Mouse (Mus musculus) stomach, embryonic 14.5 days (tissue): ENCODE measurements around the gene Ugt1a8. TPM values are rescaled to one million over a fixed set of nuclear protein-coding genes. Genes with fewer than 3 reads are reported as not detected.

Experiments
- ATAC-seq: fragments of 200-750 bp; cut with Nextera tagmentation; 2 replicates; pipeline ENCODE4 v1.8.0; 2017; ENCODE audit warnings: low read depth, moderate TSS enrichment; ENCODE audit not compliant: insufficient number of reproducible peaks, insufficient read depth, low FRiP score
- H3K27ac ChIP-seq: fragments of 300-500 bp; sonication (generic); 2 replicates; pipeline ENCODE4 v1.5.1; 2014; ENCODE audit warnings: mild to moderate bottlenecking, low read length, moderate library complexity, mixed read lengths
- H3K27me3 ChIP-seq: fragments of 300-500 bp; sonication (generic); 2 replicates; pipeline ENCODE4 v1.6.1; 2014; ENCODE audit warnings: low read length, control low read depth, mixed read lengths; ENCODE audit not compliant: control insufficient read depth, insufficient read depth
- H3K36me3 ChIP-seq: fragments of 300-500 bp; sonication (generic); 2 replicates; pipeline ENCODE4 v1.6.1; 2014; ENCODE audit warnings: mild to moderate bottlenecking, control low read depth, low read length, moderate library complexity, mixed read lengths; ENCODE audit not compliant: control insufficient read depth, insufficient read depth
- H3K4me1 ChIP-seq: fragments of 300-500 bp; sonication (generic); 2 replicates; pipeline ENCODE4 v1.6.1; 2014; ENCODE audit warnings: low read length, control low read depth, mixed read lengths; ENCODE audit not compliant: control insufficient read depth, insufficient read depth
- H3K4me2 ChIP-seq: fragments of 300-500 bp; sonication (generic); replicated peaks from 2 replicates; pipeline ENCODE4 v1.6.1; 2014; ENCODE audit warnings: low read depth, low read length, control low read depth
- H3K4me3 ChIP-seq: fragments of 300-500 bp; sonication (generic); 2 replicates; pipeline ENCODE4 v1.5.1; 2014; ENCODE audit warnings: low read depth, low read length, control low read depth
- H3K9ac ChIP-seq: fragments of 300-500 bp; sonication (generic); replicated peaks from 2 replicates; pipeline ENCODE4 v1.6.1; 2014; ENCODE audit warnings: low read depth, mild to moderate bottlenecking, control low read depth, low read length, moderate library complexity, mixed read lengths
- H3K9me3 ChIP-seq: fragments of 300-500 bp; sonication (generic); 2 replicates; pipeline ENCODE4 v1.6.1; 2016; ENCODE audit warnings: low read depth, low read length, control low read depth; ENCODE audit not compliant: control insufficient read depth
- WGBS: fragments of 180-500 bp; shearing (Covaris S2); extraction: QIAGEN DNeasy Blood & Tissue Kit; methylation state at CpG from one replicate; pipeline ENCODE4 v1.1.7; 2014; 5-methylcytosine and 5-hydroxymethylcytosine counted together
- polyA plus RNA-seq: library from polyadenylated mRNA; unstranded; fragments of >200 nt; fragmentation: Nextera tagmentation; extraction: Ambion mirVana; gene quantifications from 2 replicates; pipeline ENCODE4 v1.2.1, GENCODE M21; 2014

Ugt1a8 gene
- polyA plus RNA-seq, 1 experiment from 2014 or later, result not detected

- no peaks in the 10 kb centered on the region for H3K27me3 ChIP-seq
- H3K36me3 ChIP-seq, result peaks cover 60% of the 10 kb centered on the region
- no peak overlapping the region for H3K27ac ChIP-seq
- H3K4me2 ChIP-seq, result no peak overlapping the region
- no peak overlapping the region for H3K4me3 ChIP-seq
- 81% methylated on average over 10 of the region's 10 CpGs for WGBS
- no peak overlapping the region for H3K9ac ChIP-seq
- ATAC-seq, result no peak
- H3K9me3 ChIP-seq, result peaks cover 9% of the 10 kb centered on the region; the same call in 1 of the 2 replicates
- peaks cover 4% of the 10 kb centered on the region; the same call in 1 of the 2 replicates for H3K4me1 ChIP-seq
Observed at GRCm38 (mm10) chr1:88260604-88261377, 173.2 kb downstream of the Ugt1a8 start.

GRCm38 (mm10) chr1:88261706-88262105, 174.1 kb downstream of the Ugt1a8 start:
- Histone ChIP-seq H3K4me3 (no peak overlapping the region), H3K4me2 (no peak overlapping the region), H3K27me3 (no peaks in the 10 kb centered on the region), H3K4me1 (peaks cover 4% of the 10 kb centered on the region; the same call in 1 of the 2 replicates), H3K9ac (no peak overlapping the region), H3K27ac (no peak overlapping the region), H3K9me3 (no peaks in the 10 kb centered on the region; the same call in 1 of the 2 replicates), H3K36me3 (peaks cover 69% of the 10 kb centered on the region)
- no peak for ATAC-seq
- 84% methylated on average over 7 of the region's 7 CpGs for WGBS

GRCm38 (mm10) chr1:88262255-88262654, 174.6 kb downstream of the Ugt1a8 start:
- no peak overlapping the region for H3K4me2 ChIP-seq
- no peak overlapping the region for H3K9ac ChIP-seq
- peak; percentile 10 for ATAC-seq
- peaks cover 4% of the 10 kb centered on the region; the same call in 1 of the 2 replicates for H3K4me1 ChIP-seq
- WGBS, result 58% methylated on average over 4 of the region's 4 CpGs
- no peaks in the 10 kb centered on the region; the same call in 1 of the 2 replicates for H3K9me3 ChIP-seq
- H3K27me3 ChIP-seq, result no peaks in the 10 kb centered on the region
- H3K27ac ChIP-seq, result peak overlapping the region; percentile 0; the same call in 1 of the 2 replicates
- H3K36me3 ChIP-seq, result peaks cover 74% of the 10 kb centered on the region
- H3K4me3 ChIP-seq, result no peak overlapping the region

GRCm38 (mm10) chr1:88262961-88263360, 175.3 kb downstream of the Ugt1a8 start:
- ATAC-seq, result no peak
- Histone ChIP-seq H3K9me3 (no peaks in the 10 kb centered on the region; the same call in 1 of the 2 replicates), H3K27ac (peak overlapping the region; percentile 0; the same call in 1 of the 2 replicates), H3K4me3 (no peak overlapping the region), H3K36me3 (peaks cover 82% of the 10 kb centered on the region), H3K4me2 (no peak overlapping the region), H3K27me3 (no peaks in the 10 kb centered on the region), H3K9ac (no peak overlapping the region), H3K4me1 (peaks cover 4% of the 10 kb centered on the region; the same call in 1 of the 2 replicates)
- WGBS, result 70% methylated on average over 6 of the region's 6 CpGs

GRCm38 (mm10) chr1:88263778-88264177, 176.2 kb downstream of the Ugt1a8 start:
- 92% methylated on average over 5 of the region's 5 CpGs for WGBS

GRCm38 (mm10) chr1:88264237-88264868, 176.7 kb downstream of the Ugt1a8 start:
- 87% methylated on average over 7 of the region's 7 CpGs for whole genome bisulfite sequencing

More at GRCm38 (mm10) chr1:88263778-88264177, 176.2 kb downstream of the Ugt1a8 start:
- Histone ChIP-seq H3K4me1 (peaks cover 4% of the 10 kb centered on the region; the same call in 1 of the 2 replicates), H3K9me3 (no peaks in the 10 kb centered on the region; the same call in 1 of the 2 replicates), H3K27ac (no peak overlapping the region), H3K4me3 (no peak overlapping the region), H3K4me2 (no peak overlapping the region), H3K27me3 (no peaks in the 10 kb centered on the region), H3K36me3 (peaks cover 90% of the 10 kb centered on the region), H3K9ac (no peak overlapping the region)
- ATAC-seq, result no peak

GRCm38 (mm10) chr1:88264869-88265240, 177.2 kb downstream of the Ugt1a8 start:
- H3K9me3 ChIP-seq, result no peaks in the 10 kb centered on the region; the same call in 1 of the 2 replicates
- H3K9ac ChIP-seq, result no peak overlapping the region
- no peak overlapping the region for H3K27ac ChIP-seq
- H3K4me2 ChIP-seq, result no peak overlapping the region
- no peak overlapping the region for H3K4me3 ChIP-seq
- H3K27me3 ChIP-seq, result no peaks in the 10 kb centered on the region
- ATAC-seq, result no peak
- WGBS, result 75% methylated on average over 4 of the region's 4 CpGs
- H3K36me3 ChIP-seq, result peaks cover 99% of the 10 kb centered on the region
- peaks cover 4% of the 10 kb centered on the region; the same call in 1 of the 2 replicates for H3K4me1 ChIP-seq

More at GRCm38 (mm10) chr1:88264237-88264868, 176.7 kb downstream of the Ugt1a8 start:
- Histone ChIP-seq H3K4me3 (no peak overlapping the region), H3K9me3 (no peaks in the 10 kb centered on the region; the same call in 1 of the 2 replicates), H3K9ac (no peak overlapping the region), H3K4me1 (peaks cover 4% of the 10 kb centered on the region; the same call in 1 of the 2 replicates), H3K36me3 (peaks cover 95% of the 10 kb centered on the region), H3K27me3 (no peaks in the 10 kb centered on the region), H3K4me2 (no peak overlapping the region), H3K27ac (no peak overlapping the region)
- no peak for ATAC-seq

GRCm38 (mm10) chr1:88266123-88266522, 178.5 kb downstream of the Ugt1a8 start:
- 90% methylated on average over 13 of the region's 13 CpGs for WGBS
- no peaks in the 10 kb centered on the region for H3K27me3 ChIP-seq
- no peak overlapping the region for H3K4me2 ChIP-seq
- peaks cover 90% of the 10 kb centered on the region for H3K36me3 ChIP-seq
- no peak for ATAC-seq
- H3K9ac ChIP-seq, result no peak overlapping the region
- no peak overlapping the region for H3K27ac ChIP-seq
- no peaks in the 10 kb centered on the region; the same call in 1 of the 2 replicates for H3K9me3 ChIP-seq
- no peak overlapping the region for H3K4me3 ChIP-seq
- peaks cover 4% of the 10 kb centered on the region; the same call in 1 of the 2 replicates for H3K4me1 ChIP-seq
